Mouse (Mus musculus) lung, adult 18-20 months (tissue): ENCODE measurements around the gene Nup188.

ENCODE experiments used
- DNase-seq, 2 experiments: peaks; one replicate each; pipeline ENCODE4 v3.0.0; 2022; ENCODE audit warnings: mixed read lengths in 2 of 2

The Nup188 gene

GRCm38 (mm10) chr2:30392114-30392576 lies 105.9 kb downstream of the Nup188 start, which contains the start of gene Dolpp1:
Gene Dolpp1, plus strand, starts transcription at chr2:30392254.
- DNase-seq = peak; percentile 98 to 99

- peak; percentile 93 to 94 for DNase-seq
These were observed 106.6 kb downstream of the Nup188 start for GRCm38 (mm10) chr2:30392577-30393369.

DNA sequence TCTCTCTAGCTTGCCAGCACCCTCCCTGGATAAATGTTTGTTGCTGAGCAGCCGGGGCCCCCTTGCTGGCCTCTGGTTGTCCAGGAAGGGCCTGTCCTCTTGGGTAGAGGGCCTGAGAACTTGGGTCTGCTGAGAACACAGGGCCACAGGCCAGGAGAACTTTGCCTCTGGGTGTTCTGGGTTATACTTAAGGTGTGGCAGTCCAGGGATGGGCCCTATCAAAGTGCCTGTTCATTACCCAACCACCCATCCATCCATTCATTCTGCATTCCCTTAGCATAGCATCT lies 107.1 kb downstream of the Nup188 start:
- DNase-seq = no peak
